Mouse (Mus musculus) ovary, adult 18-20 months (tissue): ENCODE measurements around the gene Tifa.

Experiments used
- DNase-seq: peaks from one replicate; pipeline ENCODE4 v3.0.0; 2022; ENCODE audit warnings: low spot score, mixed read lengths

The Tifa gene

DNA sequence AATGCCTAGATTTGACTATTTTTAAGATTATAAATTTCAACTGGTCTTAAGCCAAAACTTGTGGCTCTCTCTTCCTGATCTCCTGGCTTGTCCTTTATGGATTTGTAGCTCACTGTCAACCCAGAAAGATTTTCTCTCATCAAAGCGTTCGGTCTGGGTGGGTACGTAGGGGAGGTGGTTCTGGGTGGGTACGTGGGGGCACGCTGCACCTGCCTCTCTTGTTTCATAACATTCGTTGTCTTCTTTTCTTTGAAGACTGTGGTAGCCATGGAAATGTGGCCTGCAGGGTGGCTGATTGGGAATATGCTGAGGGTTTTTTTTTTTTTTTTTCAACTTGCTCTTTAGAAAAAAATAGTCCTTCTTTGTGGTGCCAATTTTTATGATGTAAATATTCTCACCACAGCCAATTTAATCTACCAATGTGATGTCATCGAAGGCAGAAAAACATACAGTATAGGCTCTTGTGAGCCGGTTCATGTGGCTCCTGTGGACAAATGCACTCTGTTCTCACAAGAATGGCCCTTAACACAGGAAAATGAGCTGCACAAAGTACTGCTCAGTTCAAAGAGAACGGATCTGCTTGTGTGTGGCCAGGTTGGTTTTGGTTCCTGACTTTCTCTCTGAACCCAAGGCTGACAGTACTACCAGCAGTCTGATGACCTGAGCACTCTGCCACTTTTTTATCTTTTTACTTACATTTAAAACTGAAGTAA is 78.6 kb downstream of the Tifa start:
- no peak for DNase-seq

DNA sequence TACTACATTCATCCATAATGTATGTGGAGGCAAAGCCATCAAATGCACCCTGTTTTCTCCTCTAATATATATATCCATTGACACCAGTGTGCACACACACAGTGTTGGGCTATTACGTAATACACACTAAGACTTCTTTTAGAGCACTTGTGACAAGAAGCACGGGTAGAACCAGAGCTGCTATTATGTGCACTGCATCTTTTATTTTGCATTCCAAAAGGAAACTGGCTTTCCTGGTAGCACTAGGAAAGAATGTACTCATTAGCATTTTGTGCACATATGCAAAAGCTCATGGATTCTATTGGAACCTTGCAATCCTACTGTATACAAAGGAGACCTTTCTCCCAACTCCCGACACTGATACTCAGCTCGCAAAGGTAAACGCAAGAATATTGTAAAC is 79.3 kb downstream of the Tifa start:
- no peak for DNase-seq

DNA sequence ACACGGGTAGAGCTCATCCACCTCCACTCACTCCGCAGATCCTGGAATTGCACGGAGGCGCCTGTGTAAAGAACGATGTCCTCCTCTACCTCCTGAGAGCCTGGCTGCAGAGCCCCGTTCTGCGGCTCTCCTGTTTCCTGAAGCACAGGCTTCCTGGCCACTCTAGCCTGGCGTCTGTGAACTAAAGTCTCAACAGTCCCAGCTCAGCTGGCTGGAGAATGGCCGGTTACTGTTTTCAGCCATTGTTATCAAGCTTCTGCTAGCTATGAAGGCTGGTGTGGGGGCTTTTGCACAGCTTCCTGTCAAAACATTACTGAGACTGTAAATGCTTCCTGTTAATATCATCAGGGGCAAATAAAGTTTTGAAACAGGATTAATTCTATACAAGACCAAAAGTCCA is 82.0 kb downstream of the Tifa start:
- no peak for DNase-seq

DNA sequence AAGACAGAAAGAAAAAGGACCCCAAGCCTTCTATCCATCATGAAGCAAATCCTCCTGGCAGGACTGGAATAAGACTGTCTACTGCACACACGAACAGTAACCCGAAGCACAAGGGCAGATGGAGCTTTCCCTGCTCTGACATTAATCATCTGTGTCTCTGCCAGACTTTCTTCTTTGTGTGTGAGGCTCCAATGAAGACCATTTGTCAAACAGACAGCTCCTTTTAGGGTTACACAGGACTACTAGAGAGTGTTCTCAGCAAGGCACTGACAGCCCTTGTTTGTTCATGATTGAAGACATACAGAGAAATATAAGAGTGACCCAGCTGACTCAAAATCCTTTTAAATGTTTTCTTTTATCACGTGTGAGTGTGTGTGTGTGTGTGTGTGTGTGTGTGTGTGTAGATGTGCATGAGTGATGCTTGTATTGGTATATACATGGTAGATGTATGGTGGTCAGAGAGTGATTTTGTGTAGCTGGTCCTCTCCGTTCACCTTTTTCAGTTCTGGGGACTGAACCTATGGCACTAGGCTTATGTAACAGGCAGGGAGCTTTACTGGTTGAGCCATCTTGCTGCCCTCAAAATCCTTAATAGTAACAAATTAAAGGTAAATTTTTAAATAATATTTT is 84.8 kb downstream of the Tifa start:
- no peak for DNase-seq

DNA sequence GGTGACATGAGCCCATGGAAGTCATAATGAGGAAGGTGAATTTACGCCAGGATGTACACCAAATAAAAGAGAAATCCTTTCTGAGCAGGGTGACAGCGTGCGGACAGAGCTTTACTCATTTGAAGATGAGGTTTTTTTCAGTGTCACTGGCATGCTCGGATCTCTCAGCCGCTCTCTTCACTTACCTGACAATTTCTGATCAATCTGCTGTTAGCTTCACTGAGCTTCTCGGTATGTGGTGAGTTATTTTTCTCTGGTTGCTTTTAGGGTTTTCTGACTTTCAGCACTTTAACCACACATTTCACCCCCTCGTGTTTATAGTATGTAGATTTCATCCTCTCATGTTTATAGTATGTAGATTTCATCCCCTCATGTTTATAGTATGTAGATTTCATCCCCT is 85.5 kb downstream of the Tifa start:
- DNase-seq, result no peak

DNA sequence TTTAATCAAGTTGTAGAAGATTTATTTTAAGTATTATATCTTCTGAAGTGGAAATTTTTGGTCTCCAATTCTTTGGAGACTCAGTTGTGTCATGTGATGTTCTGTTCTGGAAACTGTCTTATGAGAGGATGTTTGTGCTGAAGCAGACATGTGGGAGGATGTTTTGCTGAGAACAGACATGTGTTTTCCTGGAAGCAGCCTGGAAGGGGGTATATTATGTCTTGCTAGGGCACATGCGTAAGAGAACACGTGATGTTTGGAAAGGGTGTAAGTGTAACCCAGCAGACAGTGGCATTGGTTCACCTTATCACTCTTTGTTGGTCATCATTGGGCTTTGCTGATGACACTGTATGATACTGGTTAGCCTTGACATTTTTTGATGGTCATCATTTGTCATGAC is 85.9 kb downstream of the Tifa start:
- no peak for DNase-seq

DNA sequence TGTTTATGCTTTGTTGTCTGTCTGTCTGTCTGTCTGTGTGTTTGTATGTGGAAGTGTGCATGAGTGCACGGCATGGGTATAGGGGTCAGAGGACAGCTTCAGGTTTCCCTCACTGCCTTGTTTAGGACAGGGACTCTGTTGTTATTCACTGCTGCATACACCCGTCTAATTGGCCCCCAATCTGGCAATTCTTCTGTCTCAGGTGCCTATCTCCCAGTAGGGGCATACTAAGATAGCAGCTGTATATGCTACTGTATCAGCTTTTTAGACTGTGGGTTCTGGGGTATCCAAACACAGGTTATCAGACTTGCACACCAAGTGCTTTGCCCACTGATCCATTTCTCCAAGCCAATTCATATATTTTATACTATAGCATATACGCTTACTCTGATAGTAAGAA is 90.4 kb downstream of the Tifa start:
- no peak for DNase-seq

DNA sequence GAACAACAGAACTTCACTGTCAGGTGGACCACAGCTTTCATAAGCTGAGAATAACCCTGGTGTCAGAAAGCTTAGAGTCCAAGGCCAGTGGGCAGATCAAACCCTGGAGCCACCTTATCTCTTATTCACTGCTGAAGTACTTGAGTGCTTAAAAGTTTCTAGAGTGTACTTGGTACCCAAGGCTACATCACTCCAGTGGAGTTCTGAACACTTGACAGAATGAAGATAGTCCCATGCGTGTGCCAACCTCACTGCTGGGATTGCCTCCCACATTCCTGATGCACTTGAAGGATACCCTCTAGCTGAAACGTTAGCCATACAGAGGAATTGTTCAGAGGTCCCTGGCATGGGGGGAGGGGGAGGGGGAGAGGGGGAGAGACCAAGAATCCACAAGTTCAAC is 92.1 kb downstream of the Tifa start:
- no peak for DNase-seq
